Mouse (Mus musculus) heart, adult 11 months (tissue): ENCODE results near the gene Fnbp1.

Experiments
- DNase-seq: peaks from one replicate; pipeline ENCODE4 v3.0.0; 2022

Gene Fnbp1

DNA sequence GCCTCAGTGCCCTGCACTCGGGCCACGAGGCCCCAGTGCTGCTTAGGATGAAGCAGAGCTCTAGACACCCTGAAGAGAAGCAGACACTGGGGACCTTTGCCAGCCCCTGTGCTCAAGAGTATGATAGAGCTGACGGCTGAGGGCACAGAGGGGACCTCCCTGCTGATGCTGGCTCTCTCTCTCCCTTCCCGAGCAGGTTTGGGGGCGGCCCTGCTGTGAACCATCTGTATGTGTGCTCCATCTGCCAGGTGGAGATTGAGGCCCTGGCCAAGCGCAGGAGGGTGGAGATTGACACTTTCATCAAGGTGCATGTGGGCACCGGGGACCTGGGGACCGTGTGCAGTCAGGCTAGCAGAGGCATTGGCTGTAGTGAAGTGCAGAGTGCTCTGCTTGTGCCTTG, 123.3 kb downstream of the Fnbp1 start:
- DNase-seq = no peak

DNA sequence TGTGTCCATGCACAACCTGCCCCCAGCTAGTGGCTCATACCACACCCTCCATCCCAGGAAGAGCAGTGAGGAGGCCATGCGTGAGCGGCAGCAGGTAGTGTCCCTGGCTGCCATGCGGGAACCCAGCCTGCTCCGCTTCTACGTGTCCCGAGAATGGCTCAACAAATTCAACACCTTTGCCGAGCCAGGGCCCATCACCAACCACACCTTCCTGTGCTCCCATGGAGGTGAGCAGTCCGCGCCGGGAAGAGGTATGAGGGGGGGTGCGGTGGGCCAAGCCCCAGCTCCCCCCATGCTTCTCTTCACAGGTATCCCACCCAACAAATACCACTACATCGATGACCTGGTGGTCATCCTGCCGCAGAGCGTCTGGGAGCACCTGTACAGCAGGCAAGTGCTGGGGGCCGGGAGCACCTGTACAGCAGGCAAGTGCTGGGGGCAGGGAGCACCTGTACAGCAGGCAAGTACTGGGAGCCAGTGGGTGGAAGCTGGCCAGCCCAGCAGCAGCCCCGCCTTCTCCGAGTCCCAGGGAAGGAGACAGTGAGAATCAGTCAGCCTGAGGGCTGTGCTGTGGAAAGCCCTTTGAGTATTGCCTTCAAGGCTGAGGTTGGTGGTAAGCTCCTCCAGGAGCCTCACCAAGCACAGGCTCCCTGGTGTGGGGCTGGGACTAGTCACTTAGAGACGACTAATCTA, 124.0 kb downstream of the Fnbp1 start:
- DNase-seq = no peak

DNA sequence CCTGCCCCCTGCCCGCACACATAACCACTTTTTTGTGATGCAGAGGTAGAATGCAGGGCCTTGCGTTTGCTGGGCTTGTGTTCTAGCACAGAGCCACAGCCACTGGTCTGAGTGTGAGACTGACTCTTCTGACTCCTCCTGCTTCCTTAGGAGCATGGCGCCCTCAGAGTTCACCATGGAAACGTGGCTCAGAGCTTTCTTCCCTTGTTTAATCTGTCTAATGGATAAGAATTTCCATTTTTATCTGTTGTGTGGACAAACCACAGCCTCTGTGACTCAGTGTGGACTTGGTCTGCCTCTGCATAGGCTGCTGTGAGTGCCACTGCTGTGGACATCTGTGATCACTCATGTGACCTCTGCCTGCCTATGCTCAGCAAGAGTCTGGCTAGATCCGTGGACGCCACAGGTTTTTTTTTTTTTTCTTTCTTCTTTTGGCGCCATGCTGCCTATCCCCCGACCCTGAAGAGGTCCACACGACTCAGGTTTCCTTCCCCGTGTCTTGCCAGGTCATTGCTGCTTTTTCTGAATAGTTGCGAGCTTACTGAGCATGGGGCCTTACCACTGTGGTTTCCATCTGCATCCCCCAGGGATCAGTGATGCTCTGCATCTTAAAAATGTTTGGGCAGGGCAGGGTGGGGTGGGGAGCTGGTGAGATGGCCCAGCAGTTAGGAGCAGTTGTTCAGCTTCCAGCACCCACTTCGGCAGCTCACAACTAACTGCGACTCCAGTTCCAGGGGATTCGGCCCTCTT, 128.3 kb downstream of the Fnbp1 start:
- no peak for DNase-seq

DNA sequence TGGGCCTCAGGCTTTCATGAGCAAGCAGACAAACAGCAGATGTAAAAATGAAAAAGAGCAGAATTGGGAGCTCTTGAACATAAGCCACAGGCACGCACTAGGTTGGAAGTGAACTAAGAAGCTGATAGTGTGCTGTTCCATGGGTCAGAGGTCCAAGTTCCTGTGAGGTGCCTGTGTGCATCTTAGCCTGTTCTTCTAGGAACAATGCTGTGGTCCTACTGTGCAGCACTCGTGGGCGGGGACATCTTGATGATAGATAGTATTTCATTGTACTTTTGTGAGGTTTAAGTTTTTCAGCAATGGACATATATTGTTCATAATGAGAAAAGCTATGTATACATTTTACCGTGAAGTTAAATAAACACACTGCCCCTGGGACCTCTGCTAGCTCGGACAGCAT, 134.6 kb downstream of the Fnbp1 start:
- DNase-seq = no peak

DNA sequence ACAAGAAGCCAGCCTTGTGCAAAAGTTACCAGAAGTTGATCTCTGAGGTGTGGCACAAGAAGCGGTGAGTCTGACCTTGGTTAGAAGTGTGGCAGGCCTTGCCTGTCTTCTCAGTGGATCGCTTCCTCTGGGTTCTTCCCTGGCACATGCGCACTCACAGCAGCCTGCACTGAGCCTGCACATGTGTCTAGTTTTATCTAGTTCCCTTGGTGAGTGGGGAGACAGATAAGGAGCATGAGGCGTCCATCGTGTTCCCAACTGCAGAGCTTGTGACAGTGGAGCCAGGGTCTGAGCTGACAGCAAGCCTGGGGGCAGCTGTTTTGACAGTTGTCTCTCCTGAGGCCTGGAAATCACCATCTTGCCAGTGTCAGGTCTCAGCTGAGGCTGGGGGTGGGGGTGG, 135.4 kb downstream of the Fnbp1 start:
- DNase-seq = peak; percentile 98

DNA sequence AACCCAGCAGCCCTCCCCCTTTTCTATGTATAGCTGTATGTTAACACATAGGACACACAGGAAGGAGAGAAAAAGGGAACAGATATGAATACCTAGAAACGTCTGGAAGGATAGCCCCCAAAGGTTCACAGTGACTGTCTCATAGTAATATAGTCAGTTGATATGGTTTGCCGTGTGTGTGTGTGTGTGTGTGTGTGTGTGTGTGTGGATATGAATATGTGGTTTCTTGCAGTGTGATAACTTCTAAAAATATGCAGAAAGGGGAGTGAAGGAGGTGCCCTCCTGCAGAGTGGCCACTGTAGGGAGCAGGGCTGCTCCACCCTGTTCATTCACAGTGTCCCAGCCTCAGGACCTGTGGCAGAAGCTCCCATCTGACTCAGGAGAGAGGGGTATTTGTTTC, 136.4 kb downstream of the Fnbp1 start:
- no peak for DNase-seq

DNA sequence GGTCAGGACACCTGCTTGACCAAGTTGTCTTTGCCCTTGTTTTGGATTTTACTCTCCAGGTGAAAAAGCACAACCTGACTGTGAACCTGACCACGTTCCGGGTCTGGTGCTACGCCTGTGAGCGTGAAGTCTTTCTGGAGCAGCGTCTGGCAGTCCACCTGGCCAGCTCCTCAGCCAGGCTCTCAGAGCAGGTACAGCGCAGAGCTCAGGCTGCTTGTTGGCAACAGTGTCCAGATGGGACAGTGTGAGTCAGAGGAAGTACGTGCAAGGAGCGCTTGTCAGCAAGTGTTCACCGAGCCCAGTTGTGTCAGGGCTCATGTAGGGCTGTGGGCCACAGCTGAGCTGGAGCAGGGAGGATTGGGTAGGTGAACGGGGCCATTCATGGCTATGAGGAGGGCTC, 139.0 kb downstream of the Fnbp1 start:
- DNase-seq = no peak

DNA sequence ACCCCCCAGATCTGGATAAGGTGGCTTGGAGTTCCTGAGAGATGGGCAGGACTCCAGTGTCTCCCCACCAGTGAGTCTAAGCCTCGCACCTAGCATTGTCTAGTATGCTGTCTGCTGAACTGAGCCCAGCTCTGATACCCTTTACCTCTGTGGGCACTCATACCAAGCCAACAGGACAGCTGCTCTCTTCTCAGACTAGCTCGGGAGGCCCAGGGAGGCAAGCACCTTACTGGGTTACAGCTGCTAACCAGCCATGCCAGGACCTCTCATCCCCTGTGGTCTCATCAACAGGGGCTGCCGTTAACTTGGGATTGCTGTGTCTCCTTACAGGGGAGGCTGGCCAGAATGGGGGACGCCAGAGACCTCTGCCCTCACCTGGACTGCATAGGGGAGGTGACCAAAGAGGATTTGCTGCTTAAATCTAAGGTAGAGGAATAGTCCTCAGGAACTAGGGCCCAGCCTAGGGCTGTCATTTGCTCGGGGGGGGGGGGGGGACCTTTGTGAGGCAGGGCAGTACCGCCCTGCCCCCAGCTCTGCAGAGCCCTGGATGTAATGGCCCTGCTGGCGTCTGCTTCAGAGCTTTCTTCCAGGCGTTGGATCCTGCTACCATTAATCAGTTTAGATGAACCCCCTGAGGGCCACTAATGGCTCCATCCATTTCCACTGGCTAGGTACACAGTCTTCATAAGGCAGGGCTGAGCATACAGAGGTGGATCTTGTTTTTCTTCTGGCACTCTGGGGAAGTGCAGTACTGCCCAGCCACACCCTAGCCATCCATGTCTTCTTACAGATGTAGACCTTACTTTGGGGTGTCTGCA, 143.2 kb downstream of the Fnbp1 start:
- DNase-seq = no peak

DNA sequence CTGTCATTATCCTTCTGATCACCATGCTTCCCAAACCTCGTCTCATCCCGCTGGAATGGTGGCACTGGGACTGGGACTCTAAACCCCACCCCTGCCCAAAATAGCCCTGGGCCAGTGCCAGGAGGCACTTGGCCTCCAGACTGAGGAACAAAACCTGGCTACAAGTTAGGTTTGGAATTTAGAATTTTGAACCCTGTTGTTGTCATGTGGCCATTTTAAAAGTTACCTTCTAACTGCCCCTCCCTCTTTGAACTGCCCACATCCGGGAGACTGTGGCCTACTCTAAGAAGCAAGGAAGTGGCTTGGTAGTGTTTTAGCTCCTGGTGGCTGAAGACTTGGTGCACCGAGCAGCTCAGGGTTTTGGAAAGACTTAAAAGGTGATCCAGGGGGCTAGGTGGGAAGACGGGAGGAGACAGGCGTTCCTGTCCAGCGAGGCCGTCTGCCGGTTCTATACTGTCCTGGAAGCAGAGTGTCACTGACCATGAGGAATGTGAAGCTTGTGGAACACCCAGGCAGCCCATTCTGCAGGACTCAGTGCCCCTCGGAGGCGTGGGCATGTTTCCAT, 146.3 kb downstream of the Fnbp1 start:
- DNase-seq = peak; percentile 96

DNA sequence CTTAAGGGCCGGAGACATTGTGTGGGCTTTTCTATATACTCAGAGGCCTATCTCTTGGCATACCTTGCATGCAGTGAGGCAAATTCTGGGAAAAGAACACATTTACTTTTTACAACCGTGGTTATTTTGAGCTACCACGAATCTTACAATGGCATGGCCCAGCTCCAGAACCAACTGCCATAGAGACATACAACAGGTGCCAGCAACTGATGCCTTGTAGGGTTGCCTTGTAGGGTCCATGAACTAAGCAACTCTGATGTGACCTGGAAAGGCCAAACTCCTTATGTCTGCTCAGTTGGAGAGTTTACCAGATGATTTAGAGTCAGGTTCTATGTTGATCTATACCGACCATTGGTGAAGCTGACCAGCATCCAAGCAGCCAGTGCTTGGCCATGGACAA, 147.0 kb downstream of the Fnbp1 start:
- no peak for DNase-seq

DNA sequence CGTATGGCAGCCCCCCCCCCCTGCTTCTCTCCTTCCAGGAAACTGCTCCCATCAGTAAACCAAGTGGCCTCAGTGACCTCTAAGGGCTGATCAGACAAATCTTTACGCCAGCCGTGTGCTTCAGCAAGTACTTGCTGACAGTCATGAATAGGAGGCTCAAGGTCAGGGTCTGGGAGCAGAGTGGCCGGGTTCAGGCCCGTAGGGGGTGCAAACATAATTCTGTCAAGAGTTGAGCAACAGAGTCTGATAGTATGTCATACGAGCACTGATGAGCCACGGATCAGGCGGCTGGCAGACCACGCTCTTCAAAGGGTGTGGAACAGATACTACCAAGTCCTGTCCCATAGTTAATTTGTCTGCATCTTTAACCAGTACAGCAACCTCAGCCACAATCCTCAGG, 151.6 kb downstream of the Fnbp1 start:
- DNase-seq = no peak

DNA sequence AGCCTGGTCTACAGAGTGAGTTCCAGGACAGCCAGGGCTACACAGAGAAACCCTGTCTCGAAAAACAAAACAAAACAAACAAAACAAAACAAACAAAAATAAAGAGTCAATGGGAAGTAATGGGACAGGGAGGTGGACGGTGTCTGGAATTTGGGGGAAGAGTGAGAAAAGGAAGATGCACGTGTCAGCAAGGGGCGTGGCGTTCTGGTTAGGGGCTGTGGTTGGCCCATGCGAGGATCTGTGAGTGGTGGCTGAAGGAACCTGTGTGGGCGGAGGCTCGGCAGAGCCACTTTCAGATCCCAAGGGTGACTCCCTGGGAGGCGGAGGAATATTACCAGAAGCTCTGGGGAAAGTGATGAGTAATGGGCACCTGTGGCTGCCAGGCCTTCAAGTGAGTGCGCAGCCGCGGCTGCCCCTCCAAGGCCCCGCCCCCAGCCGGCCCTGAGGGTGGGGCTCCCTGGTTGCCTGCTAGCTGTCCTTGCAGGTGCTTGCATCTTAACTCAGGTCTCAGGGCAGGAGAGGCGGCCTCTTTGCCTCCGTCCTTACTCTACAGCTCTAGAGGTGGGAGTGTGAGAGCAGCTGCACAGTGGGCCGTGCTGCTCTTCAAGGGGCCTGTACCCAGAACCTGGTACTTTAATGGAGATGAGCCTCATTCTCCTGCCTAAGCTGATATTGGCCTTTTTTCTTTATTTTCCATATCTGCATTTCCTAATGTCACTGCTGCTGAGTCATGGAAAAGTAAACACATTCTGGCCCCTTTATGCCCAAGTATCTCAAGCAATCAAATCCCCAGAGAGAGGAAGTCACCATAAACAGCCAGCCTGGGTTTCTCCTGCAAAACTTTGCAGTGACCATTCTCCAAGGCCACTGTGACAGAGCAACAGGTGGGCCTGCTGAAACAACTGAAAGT, 156.4 kb downstream of the Fnbp1 start:
- peak; percentile 93 for DNase-seq

DNA sequence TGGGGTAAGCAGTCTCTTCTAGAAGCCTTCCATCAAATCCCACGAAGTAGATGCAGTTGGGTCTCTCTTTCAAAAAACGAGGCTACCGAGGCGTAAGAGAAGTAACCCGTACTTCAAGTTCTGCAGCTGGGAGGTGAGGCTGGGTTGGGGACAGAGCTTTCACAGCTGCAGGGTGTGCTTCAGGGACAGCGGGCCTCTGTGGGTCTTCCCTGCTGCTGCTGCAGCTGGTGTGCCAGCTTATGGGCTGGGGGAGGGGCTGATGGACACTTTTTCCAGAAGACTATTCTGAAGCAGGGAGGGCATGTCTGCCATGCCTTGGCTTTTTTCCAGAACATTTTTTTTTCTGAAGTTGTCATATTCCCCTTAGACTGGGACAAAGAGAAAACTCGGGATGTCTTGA, 158.8 kb downstream of the Fnbp1 start:
- peak; percentile 93 for DNase-seq

DNA sequence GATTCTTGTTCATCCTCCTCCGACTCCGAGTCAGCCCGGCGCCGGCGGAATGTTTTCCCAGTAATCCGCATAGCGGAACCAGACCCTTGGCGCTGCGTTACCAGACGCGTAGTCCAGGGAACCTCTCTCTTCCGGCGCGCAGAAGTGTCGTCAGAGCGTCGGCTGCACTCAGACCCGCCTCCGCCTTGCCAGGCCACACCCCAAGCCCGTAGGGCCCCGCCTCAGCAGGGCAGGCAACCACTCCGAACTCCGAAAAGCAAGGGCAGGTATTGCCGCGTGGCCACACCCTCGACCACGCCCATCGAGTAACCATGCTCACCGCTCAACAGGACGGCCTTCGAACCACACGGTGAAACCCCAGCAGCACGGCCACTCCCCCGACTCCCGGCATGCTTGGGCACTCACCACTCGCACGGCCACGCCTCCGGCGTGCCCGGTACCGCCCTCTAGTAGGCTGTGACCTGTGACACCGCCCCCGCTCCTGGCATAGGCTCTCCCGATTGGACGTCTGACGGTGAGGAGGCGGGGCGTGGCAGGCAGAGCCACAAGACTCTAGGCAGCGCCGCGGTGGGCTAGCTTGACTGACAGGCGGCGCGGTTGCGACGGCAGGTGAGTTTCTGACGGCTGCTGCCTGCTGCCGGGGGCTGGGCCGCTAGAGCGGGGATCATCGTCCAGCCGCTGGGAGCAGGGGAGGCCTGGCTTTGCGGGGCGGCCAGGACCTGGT, 159.9 kb downstream of the Fnbp1 start, which contains the start of the genes BC005624 and Usp20:
BC005624 (minus strand) TSS at position 412 of the 724 bp plus-strand sequence.
Usp20 (plus strand) TSS at position 490 of the 724 bp plus-strand sequence.
- peak; percentile 100 for DNase-seq
